Mouse (Mus musculus) lung, postnatal 36 days (tissue): ENCODE results near the gene Pibf1.

Experiments used
- DNase-seq: peaks from one replicate; pipeline ENCODE4 v3.0.0; 2022; ENCODE audit warnings: mixed read lengths

Gene Pibf1

GRCm38 (mm10) chr14:99141786-99142633 is 42.8 kb downstream of the Pibf1 start:
- peak; percentile 84 for DNase-seq

DNA sequence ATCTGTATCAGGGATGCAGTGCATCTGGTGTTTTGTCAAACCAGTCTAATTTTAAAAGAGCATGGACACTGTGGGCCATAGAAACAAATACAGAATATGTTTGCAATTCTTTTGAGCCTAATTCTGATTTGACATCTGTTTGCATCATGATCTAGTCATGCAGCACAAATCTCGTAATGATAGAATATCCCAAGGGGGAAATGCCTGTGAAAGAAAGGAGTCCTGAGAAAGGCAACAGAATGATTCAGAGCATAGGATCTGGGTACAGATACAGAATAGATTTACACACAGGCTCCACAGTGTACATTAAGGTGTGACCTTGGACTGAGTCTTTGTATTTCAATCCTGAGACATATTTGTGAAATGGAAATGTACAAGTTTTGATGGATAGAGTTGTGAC is 47.6 kb downstream of the Pibf1 start:
- no peak for DNase-seq

DNA sequence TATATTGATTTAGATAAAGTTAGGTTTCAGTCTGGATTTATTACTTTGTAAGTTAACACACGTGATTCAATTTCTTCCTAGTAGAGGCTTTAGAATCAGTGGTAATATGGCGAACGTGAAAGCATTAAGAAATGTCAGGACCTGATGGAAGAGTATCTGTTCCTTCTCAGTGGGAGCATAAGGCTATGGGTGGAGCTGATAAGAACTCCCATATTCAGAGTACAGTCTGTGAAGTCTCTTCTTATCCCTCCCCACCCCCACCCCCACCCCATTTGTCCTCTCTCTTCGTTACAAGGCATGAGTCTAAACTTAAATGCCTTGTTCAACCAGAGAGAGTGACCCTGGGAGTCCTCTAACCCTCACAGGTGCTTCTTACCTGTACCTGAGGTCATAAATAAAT is 53.5 kb downstream of the Pibf1 start:
- no peak for DNase-seq

GRCm38 (mm10) chr14:99159940-99160339 is 60.7 kb downstream of the Pibf1 start:
- DNase-seq, result peak; percentile 14

GRCm38 (mm10) chr14:99163051-99163450 is 63.8 kb downstream of the Pibf1 start:
- no peak for DNase-seq

DNA sequence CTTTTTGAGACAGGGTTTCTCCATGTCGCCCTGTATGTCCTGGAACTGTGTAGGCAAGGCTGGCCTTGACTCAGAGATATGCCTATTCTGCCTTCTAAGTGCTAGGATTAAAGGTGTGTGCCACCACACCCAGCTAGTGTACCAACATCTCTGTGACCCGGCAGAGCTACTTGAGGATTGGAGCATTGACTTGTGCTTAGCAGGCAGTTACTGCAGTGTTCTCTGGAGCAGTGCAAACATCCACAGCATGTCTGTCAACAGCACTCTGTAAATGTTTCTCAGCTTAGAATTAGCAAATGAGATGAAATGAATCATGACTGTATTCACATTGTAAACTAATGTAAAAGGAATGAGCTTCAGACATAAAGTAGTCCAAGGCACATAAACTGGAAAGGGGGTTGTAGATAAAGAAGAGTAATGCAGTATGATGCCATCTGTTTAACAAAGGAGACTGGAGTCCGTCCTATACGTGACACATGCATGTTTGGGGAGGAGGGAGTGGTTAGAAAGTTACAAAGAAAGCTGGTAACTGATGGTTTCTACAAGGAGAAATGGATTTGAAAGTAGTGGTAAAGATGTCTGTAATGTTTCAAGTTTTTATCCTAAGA is 75.0 kb downstream of the Pibf1 start:
- peak; percentile 42 for DNase-seq

DNA sequence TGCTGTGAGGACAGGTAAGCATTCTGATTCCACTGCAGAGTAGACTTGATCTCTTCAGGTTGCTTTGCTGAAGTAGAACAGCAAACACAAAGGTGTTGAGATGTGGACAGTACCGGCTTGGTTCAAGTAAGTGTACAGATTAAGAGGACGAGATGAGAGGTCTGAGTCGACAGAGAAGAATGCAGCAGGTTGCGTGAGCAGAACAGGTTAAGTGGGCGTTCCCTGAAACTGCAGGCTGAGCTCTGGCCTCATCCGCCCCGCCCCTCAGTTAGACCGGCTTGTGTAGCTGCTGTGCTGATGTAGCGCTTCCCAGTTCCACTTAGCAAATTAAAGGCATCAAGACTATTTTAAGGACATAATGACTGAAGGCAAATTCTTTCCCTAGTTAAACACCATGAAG is 77.3 kb downstream of the Pibf1 start:
- DNase-seq, result peak; percentile 91

DNA sequence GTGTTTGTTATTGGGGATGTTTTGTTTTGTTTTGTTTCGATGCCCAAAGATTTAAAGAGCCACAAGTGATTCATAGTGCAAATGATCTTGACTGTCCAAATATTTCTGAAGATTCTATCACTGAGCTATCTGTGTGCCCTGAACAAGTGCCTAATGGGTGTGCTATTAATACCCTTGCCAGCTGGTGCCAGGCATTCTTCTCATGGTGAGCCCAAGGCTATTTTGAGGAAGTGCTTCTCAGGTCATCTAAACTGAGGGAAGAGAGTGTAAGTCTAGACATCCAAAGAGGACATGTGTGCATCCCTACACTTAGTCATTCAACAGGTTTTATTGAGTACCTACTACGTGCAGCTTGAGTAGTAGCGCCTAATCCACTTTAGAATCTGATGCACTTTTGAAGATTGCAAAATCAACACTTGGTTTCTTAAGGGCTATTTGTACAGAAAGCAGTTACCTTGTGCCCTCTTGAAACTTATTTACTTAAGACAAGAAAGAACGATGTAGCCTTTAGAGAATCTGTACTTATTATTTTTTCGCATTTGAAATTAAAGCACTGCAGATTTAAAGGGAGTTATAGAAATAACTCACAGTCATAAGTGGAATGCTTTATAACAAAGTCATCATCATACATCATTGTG is 91.0 kb downstream of the Pibf1 start:
- DNase-seq, result peak; percentile 58

DNA sequence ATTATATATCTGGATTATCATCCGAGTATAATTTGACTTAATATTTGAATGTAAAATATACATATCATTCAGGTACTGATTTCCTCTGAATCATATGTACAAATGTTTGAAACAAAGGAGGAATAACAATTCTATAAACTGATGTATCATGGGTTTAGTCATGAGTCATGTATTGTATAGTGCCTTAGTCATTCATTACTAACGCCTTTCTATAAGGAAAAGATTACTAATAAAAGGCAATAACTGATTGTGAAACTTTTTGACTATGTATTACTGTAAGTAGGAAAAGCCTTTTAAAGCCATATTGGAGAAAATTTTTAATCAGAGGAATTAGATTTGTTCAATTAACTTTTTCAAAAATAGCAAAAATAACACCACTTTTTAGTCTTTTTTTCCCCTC is 106.6 kb downstream of the Pibf1 start:
- no peak for DNase-seq

- DNase-seq, result no peak
Observed at GRCm38 (mm10) chr14:99206591-99206990, 107.4 kb downstream of the Pibf1 start.

DNA sequence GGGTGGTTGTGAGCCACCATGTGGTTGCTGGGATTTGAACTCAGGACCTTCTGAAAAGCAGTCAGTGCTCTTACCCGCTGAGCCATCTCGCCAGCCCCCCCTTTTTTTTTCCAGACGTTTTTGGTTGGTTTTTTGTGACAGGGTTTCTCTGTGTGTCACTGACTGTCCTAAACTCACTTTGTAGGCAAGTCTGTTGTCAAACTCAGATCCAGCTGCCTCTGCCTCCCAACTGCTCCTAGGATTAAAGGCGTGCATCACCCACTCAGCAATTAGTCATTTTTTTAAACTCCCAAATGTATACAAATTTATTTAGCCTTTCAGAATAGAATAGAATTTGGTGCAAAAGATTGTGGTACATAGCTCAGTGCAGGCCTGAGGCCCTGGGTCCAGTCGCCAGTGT is 111.2 kb downstream of the Pibf1 start:
- no peak for DNase-seq

- DNase-seq, result no peak
Observed at GRCm38 (mm10) chr14:99218396-99219012, 119.3 kb downstream of the Pibf1 start.

DNA sequence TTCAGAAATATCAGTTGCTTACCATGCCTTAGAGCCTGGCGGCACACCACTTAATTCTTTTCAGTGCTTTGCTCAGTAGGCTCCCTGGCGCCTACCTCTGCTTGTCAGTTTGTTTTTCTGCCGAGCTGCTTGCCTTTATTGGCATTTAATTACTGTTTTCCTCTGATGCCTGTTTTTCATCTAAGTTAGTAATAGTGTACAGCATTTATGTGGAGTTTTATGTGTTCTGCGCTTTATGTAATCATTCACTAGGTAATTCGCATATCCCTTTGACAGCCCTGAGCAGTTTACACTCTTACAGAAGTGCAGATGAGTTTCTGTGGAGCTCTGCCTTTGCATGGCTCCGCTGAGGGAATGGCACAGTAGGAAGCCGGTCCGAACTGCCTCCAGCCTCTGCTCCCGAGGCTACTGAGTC is 120.5 kb downstream of the Pibf1 start:
- DNase-seq, result no peak

- no peak for DNase-seq
Observed at GRCm38 (mm10) chr14:99225929-99226328, 126.7 kb downstream of the Pibf1 start.

GRCm38 (mm10) chr14:99229071-99229780 is 130.0 kb downstream of the Pibf1 start:
- no peak for DNase-seq

DNA sequence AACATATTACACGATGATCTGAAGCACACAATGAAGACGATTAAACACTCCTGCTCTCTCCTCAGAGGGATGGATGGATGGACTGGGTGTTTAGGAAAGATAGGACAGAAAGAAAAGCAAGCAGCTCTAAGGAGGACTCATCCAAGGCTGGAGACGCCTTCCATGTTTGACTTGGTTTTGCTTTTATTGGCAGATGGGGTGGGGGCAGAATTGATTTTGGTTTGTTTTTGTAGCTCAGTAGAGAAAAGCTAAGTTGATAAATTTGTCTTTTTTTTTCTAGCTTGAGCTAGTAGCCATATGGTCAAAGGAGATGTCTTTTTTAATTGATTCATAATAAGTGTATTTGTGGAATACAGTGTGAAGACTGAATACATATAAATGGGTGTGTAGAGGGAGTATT is 133.8 kb downstream of the Pibf1 start:
- no peak for DNase-seq

GRCm38 (mm10) chr14:99237115-99237514 is 137.9 kb downstream of the Pibf1 start:
- no peak for DNase-seq

- DNase-seq, result no peak
Observed at GRCm38 (mm10) chr14:99240563-99240962, 141.3 kb downstream of the Pibf1 start.

DNA sequence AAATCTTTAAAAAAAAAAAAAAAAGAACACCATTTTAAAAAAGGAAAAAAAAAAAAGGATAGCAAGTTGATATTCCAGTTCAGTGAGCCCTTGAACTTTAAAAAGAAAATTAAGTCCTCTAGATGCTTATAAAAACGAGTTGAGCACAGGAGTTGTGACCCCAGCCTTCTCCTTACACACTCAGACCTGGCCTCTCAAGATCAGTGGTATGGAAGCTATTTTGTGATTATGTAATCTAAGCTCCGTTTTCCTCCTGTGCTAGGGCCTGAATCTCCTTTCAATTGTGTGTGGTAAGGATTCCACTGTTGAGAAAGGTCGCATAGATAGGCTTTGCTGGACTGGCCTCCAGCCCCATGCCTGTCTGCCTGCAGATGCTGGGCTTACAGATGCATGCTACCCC is 145.3 kb downstream of the Pibf1 start:
- DNase-seq, result peak; percentile 24

GRCm38 (mm10) chr14:99262026-99262425 is 162.8 kb downstream of the Pibf1 start:
- no peak for DNase-seq

- no peak for DNase-seq
Observed at GRCm38 (mm10) chr14:99263816-99264215, 164.6 kb downstream of the Pibf1 start.

DNA sequence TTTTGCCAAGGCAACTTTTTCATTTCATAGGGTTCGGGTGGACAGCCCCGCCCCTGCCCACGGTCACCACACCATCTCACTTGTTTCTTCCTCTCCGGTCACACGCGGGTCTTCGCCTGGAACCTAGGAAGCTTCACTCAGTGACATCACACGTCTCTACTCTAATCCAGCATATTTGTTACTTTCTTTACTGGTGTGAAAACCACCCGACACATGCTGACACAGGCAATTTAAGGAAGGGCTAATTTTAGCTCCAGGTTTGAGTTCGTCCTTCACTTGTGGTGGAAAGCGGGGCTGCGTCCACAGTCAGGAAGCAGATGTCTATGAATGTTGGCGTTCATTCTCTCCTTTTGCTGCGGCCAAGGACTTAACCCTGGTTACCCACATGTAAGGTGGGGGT is 166.6 kb downstream of the Pibf1 start:
- no peak for DNase-seq

- DNase-seq, result no peak
Observed at GRCm38 (mm10) chr14:99266749-99267148, 167.5 kb downstream of the Pibf1 start.
